Mouse (Mus musculus) heart, postnatal 14 days (tissue): Measurements from ENCODE around the gene Foxs1. TPM values are rescaled to one million over a fixed set of nuclear protein-coding genes. Genes with fewer than 3 reads are reported as not detected.

Source experiments
- DNase-seq, 2 experiments: peaks; one replicate each; pipeline ENCODE4 v3.0.0; 2021 to 2022
- intact Hi-C: fragments of 180-260 bp; cut with DNase I; formaldehyde crosslinking; loops from one replicate; pipeline ENCODE4 v1.15.1; 2025
- total RNA-seq, 2 experiments: library from RNA; stranded (reverse); gene quantifications; 2 replicates each; pipeline ENCODE4 v1.2.3; 2021

The Foxs1 gene
- total RNA-seq, 2 experiments from 2014 or later, result 6.0 to 6.7 TPM

DNA sequence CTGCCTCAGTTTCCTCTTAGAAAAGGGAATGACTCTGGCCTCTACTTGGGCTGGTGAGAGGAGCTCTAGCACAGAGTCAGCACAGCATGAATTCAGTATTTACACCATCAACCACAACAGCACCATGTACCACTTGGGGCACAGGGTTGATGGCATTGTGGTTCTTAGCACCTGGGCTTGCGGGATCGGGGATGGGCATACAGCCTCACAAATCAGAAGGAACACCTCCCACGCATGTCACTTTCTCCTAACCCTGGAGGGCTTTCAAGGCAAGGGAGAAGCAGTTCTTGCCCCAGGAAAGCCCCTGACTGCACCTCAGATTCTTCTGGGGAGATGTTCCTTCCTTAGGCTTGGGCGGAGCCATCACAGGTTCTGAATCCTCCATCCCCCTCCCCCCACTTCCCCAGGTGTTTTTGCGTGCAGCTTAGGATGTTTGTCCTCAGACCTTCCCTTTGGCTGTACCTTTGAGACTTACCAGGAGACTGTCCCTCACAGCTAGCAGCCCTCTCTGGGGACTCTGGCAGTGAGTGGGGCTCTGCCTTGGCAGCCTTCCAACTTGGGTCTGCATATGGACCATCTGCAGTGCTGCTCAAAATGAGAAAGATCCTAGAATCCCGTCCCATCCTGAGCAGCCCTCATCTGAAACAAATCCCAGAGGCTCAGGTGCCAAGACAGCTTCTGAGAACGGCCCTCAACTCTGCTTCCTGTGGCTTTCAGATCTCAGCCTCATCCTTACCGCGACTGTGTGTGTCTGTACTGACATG is 26.6 kb downstream of the Foxs1 start:
- DNase-seq, result no peak
- intact Hi-C loops, result no loop called here

DNA sequence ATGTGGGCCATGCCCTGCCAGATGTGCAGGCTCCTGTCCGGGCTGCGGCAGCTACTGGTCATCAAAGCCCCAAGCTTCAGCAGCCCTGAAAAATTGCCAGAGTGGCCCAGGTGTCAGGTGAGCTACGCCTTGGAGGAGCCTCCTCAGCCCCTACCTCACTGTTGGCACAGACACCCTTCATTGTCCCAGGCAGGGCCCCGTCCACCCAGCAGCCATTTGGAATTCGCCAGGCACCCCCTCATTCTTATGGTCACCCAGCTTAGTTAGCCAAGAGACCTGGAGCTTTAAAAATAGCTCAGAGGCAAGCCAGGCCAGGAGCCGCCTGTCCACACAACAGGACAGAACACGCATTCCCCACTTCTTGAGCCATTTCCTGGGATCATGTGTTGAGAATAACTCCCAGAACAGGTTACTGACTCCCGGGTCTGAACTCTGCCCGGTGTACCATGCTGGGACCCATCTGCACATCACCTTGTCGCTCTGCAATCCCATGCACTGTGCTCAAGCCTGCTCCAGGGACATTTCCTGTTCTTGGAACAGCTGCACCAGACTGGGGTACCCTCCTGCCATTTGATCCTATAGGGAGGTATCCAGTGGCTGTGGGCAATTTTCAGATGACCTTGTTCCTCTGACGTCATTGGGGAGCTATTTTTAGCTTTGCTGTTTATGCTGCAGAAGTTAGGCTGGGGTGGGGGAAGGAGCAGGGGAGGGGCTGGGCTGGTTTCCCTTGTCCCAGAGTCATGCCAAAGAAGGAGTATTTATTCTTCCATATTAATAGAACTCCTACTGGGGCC is 27.8 kb downstream of the Foxs1 start:
- intact Hi-C loops, result no loop called here
- peak in 1 of 2 experiments; percentile 58 for DNase-seq

DNA sequence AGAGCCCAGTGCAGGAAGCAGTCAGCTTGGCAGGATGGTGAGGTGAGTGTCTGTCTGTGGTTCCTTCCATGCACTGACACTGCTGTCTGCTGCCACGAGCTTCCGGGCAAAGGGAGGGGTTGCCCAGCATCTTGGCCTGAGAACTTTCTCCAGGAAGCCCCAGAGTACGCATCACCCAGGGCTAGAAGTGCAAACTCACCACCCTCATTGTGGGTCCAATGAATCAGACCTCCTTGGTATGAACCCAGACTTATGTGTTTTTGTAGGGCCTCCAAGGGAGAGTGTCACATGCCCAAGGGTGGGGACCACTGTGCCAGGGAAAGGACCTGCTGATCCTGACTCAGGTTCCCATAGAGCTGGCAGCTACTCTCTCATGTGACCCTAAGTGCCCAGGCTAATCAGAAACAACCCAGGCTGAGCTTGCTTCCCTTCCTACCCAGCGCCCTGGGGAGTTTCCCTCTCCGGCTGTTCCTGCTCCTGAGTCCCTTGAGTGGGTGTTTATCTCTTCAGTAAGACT is 28.8 kb downstream of the Foxs1 start:
- intact Hi-C loops, result no loop called here
- no peak for DNase-seq

DNA sequence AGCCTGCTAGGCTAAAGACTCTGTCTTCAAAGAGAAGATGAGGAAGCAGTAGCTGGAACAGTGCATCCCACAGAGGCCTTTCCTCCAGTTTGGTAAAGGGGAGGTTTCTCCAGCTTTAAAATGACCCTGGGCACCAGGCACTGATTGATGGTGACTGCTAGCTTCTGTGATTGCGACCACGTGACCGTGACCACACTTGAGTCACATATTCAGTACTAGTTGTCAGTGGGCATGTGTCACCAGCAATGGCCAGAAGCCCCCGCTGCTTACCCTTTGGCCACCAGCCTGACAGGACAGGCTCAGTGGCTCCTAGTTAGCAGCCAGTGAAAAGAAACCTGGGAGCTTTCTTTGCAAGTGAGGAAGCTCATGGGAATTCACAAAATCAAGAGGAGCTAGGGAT is 29.4 kb downstream of the Foxs1 start:
- intact Hi-C loops, result no loop called here
- no peak for DNase-seq

DNA sequence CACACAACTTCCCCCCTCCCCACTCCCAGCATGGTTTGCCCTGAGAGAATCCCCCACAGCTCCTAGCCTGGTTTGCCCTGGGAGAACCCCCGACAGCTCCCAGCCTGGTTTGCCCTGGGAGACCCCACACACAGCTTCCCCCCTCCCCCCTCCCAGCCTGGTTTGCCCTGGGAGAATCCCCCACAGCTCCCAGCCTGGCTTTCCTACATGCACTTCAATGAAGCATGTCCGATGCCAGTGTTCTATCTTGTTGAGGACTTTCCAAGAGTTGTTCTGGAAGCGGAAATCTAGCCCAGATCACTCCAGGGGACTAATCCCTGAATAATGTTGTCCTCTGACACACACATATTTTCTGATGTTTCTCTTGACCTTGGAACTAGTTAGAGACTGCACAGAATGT is 30.4 kb downstream of the Foxs1 start:
- intact Hi-C loops, result no loop called here
- DNase-seq, result no peak

DNA sequence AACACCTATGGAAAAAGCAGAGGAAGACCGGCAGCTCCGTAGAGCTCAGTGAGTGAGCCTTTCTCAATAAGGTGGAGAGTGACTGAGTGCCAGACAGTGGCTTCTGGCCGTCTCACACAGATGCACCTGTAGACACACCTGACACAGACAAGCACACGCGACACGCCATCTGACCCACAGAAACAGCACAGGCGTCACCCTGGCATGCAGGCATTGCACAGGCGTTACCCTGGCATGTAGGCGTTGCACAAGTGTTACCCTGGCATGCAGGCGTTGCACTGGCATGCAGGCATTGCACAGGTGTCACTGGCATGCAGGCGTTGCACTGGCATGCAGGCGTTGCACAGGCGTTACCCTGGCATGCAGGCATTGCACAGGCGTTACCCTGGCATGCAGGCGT is 31.7 kb downstream of the Foxs1 start:
- DNase-seq, result no peak
- intact Hi-C loops, result no loop called here

DNA sequence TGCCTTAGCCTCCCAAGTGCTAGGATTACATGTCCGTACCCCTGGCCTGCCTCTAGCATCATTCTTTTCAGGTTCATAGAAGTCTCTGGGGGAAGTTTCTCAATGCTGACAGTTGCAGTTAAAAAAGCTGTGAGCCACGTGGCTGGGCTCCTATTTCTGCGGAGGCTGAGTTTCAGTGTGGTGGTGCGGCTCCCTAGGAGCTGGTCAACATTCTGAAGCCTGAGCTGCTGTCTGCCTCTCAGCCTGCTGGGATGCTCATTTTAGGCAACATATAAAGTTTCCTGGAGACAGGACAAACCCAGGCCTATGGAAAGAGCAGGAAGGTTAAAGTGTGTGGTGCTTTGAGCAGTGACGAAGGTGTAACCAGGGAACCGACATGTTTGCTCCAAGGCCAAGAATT is 34.0 kb downstream of the Foxs1 start:
- no peak for DNase-seq
- intact Hi-C loops, result no loop called here

DNA sequence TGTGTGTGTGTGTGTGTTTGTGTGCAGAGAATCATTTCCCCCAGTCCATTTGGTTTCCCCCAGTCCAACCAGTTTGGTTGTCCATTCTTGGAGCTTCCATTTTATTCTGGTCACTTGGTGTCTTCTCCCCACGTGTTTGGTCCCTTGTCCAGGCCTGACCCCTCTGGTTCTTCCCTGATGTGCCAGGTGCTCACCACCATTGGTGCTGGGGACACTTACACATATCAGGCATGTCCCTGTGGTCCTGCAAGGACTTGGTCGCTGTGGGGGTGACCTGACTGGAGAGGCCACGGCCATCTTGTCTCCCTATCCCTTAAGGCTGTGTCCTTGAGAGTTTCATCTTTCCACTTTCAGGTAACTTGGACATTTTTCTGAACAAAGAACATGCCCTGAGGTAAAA is 36.1 kb downstream of the Foxs1 start:
- DNase-seq, result no peak
- intact Hi-C loops, result no loop called here

DNA sequence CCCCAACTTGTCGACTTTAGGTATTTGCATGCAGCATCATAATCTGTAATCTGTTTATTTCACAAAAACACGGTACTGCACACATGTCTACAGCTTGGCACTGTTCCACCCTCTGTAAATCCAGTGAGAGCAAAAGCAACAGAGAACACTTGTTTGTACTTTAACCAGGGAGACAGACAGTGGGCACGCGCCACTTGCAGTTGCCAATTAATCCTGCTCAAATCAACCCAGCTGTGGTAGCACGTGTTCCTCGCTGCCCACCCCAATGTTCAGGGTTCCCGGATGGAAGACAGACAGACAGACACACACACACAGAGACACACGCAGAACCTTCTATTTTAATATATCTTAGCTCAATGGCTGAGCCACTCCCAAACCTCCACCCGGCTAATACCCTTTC is 37.2 kb downstream of the Foxs1 start:
- intact Hi-C loops, result no loop called here
- DNase-seq, result no peak

DNA sequence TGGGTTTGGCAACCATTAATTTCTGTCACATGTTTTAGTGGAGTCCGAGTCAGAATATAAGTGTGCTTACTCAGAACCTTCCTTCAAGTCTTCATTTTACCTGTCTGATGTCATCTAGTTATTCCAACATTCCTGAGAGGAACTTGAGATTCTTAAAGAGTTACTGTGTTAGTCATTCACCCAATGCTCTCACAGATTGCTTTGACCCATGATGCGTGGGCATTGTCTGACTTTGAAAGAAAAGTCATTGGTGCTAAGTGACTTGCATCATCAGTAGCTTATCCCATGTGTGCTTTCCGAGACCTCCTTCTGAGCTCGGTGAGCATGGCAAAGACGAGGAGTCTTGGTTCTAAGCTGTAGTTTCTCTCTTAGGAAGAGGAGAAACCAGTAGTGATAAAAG is 44.2 kb downstream of the Foxs1 start:
- intact Hi-C loops, result no loop called here
- no peak for DNase-seq

DNA sequence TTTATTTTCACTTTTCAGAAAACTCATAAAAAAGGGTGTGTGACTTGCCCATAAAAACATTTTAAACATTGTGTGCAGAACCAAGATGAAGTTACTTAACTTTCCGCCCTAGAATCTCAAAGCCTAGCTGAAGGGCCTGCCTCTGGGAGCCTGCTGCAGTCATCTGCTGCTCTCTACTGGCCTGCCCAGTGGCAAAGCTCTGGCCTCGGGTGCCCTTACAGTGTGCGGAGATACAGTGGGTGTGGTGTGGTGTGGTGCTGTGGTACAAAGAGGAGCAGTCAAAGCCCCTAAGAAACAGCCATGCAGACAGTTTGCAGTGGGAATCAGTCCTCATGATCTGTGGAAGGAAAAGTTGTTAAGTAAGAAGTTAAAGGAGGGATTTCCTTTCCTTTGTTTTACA is 45.8 kb downstream of the Foxs1 start:
- no peak for DNase-seq
- intact Hi-C loops, result no loop called here

DNA sequence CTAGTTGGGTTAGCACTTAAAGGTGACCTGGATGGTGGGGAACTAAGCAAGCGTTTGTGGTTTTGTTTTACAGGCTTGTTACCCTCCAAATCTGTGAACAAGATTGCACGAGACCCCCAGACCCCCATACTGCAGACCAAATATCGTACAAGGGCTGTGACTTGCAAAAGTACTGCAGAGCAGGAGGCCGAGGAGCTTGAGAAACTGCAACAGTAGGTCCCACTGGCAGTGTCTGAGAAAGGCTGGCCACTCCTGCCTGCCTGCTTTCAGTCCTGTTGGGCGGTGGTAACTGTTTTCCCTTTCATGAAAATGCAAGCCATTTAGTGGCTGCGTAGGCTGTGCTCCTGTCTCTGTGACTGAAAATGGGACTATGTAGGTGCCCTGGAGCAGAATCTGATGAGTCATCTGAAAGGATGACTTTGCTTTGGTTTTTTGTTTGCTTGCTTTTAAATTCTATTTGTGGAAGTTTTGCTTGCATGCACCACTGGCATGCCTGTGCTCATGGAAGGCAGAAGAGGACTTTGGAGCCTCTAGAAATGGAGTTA is 48.8 kb downstream of the Foxs1 start:
- no peak for DNase-seq
- intact Hi-C loops, result no loop called here

Other genes starting within 250 kb of the Foxs1 start
- gene Mcts2, start 246.2 kb downstream of the Foxs1 start, total RNA-seq, result 10 to 100 TPM; 17.4 to 18.7 TPM
- 10 to 100 TPM; 82.1 to 85.3 TPM for gene Id1, start 197.0 kb downstream of the Foxs1 start, total RNA-seq
- gene Cox4i2, start 179.0 kb downstream of the Foxs1 start, total RNA-seq, result 10 to 100 TPM; 17.8 to 19.1 TPM
- gene Bcl2l1, start 101.5 kb downstream of the Foxs1 start, total RNA-seq, result 10 to 100 TPM; 79.8 to 92.2 TPM
- gene Tpx2, start 85.2 kb downstream of the Foxs1 start, total RNA-seq, result 1 to 10 TPM; 4.4 to 8.5 TPM
- under 1 TPM; 0.34 to 0.41 TPM for gene Mylk2, start 21.9 kb downstream of the Foxs1 start, total RNA-seq
- gene Dusp15, start 18.5 kb upstream of the Foxs1 start, total RNA-seq, result under 1 TPM in 1 of 2 experiments, not detected in 1; 0.22 TPM
- gene Ttll9, start 29.3 kb upstream of the Foxs1 start, total RNA-seq, result not detected
- 10 to 100 TPM; 91.1 to 98.4 TPM for gene Pdrg1, start 82.2 kb upstream of the Foxs1 start, total RNA-seq
- gene Xkr7, start 98.6 kb upstream of the Foxs1 start, total RNA-seq, result not detected
- 10 to 100 TPM; 23.1 to 25.4 TPM for gene Ccm2l, start 132.7 kb upstream of the Foxs1 start, total RNA-seq
- gene Hck, start 175.3 kb upstream of the Foxs1 start, total RNA-seq, result 1 to 10 TPM in 1 of 2 experiments, under 1 TPM in 1; 0.73 to 1.1 TPM
- gene Tm9sf4, start 228.1 kb upstream of the Foxs1 start, total RNA-seq, result 10 to 100 TPM; 51.4 to 57.0 TPM